Mouse (Mus musculus) thymus, postnatal 0 days (tissue): ENCODE results near the gene Rnf130. TPM values are rescaled to one million over a fixed set of nuclear protein-coding genes. Genes with fewer than 3 reads are reported as not detected.

ENCODE experiments used
- DNase-seq: peaks from one replicate; pipeline ENCODE4 v3.0.0-alpha.2; 2015; ENCODE audit warnings: low spot score
- polyA plus RNA-seq: library from polyadenylated mRNA; unstranded; fragments of >200 nt; fragmentation: Nextera tagmentation; extraction: Ambion mirVana; gene quantifications from 2 replicates; pipeline ENCODE4 v1.2.1, GENCODE M21; 2015

Gene Rnf130
- polyA plus RNA-seq, 1 experiment from 2014 or later, result 100 TPM

GRCm38 (mm10) chr11:50024445-50024832 is 707 bp upstream of the Rnf130 start:
- DNase-seq, result no peak

GRCm38 (mm10) chr11:50025721-50026520 is 775 bp downstream of the Rnf130 start:
- DNase-seq, result peak; percentile 43

GRCm38 (mm10) chr11:50026521-50027090 is 1.5 kb downstream of the Rnf130 start:
- DNase-seq, result no peak

GRCm38 (mm10) chr11:50028416-50028815 is 3.3 kb downstream of the Rnf130 start:
- DNase-seq, result no peak

GRCm38 (mm10) chr11:50034155-50034554 is 9.0 kb downstream of the Rnf130 start:
- no peak for DNase-seq

- no peak for DNase-seq
Observed at GRCm38 (mm10) chr11:50035726-50036125, 10.6 kb downstream of the Rnf130 start.

GRCm38 (mm10) chr11:50036781-50037460 is 11.8 kb downstream of the Rnf130 start:
- no peak for DNase-seq

GRCm38 (mm10) chr11:50038757-50039156 is 13.6 kb downstream of the Rnf130 start:
- DNase-seq, result no peak

- DNase-seq, result no peak
Observed at GRCm38 (mm10) chr11:50041148-50041547, 16.0 kb downstream of the Rnf130 start.

GRCm38 (mm10) chr11:50042345-50042997 is 17.3 kb downstream of the Rnf130 start:
- DNase-seq, result no peak

GRCm38 (mm10) chr11:50044454-50044853 is 19.3 kb downstream of the Rnf130 start:
- DNase-seq, result no peak

- DNase-seq, result no peak
Observed at GRCm38 (mm10) chr11:50047610-50048009, 22.5 kb downstream of the Rnf130 start.

GRCm38 (mm10) chr11:50048115-50048514 is 23.0 kb downstream of the Rnf130 start:
- no peak for DNase-seq

GRCm38 (mm10) chr11:50050392-50050791 is 25.2 kb downstream of the Rnf130 start:
- DNase-seq, result no peak

GRCm38 (mm10) chr11:50057713-50058112 is 32.6 kb downstream of the Rnf130 start:
- DNase-seq, result no peak

- no peak for DNase-seq
Observed at GRCm38 (mm10) chr11:50058277-50058676, 33.1 kb downstream of the Rnf130 start.

GRCm38 (mm10) chr11:50059045-50059444 is 33.9 kb downstream of the Rnf130 start:
- no peak for DNase-seq

GRCm38 (mm10) chr11:50062116-50062515 is 37.0 kb downstream of the Rnf130 start:
- DNase-seq, result no peak

- no peak for DNase-seq
Observed at GRCm38 (mm10) chr11:50066088-50066487, 40.9 kb downstream of the Rnf130 start.

GRCm38 (mm10) chr11:50073830-50074229 is 48.7 kb downstream of the Rnf130 start:
- DNase-seq, result no peak

- peak; percentile 39 for DNase-seq
Observed at GRCm38 (mm10) chr11:50076756-50077155, 51.6 kb downstream of the Rnf130 start.
